Mouse (Mus musculus) midbrain, embryonic 15.5 days (tissue): ENCODE data around the gene Proser3. TPM values are rescaled to one million over a fixed set of nuclear protein-coding genes. Genes with fewer than 3 reads are reported as not detected.
A peak's percentile ranks its signal among the peaks of the same experiment; 100 is the strongest.

ENCODE experiments used
- ATAC-seq: fragments of 200-750 bp; cut with Nextera tagmentation; replicated peaks from 2 replicates; pipeline ENCODE4 v1.8.0; 2017; ENCODE audit warnings: moderate TSS enrichment
- H3K27ac ChIP-seq: fragments of 300-500 bp; sonication (generic); 2 replicates; pipeline ENCODE4 v1.5.1; 2015; ENCODE audit warnings: mild to moderate bottlenecking, inconsistent platforms
- H3K27me3 ChIP-seq: fragments of 300-500 bp; sonication (generic); replicated peaks from 2 replicates; pipeline ENCODE4 v1.6.1; 2015; ENCODE audit warnings: inconsistent platforms
- H3K36me3 ChIP-seq: fragments of 300-500 bp; sonication (generic); replicated peaks from 2 replicates; pipeline ENCODE4 v1.6.1; 2015; ENCODE audit warnings: inconsistent platforms
- H3K4me1 ChIP-seq: fragments of 300-500 bp; sonication (generic); 2 replicates; pipeline ENCODE4 v1.6.1; 2015; ENCODE audit warnings: inconsistent platforms
- H3K4me2 ChIP-seq: fragments of 300-500 bp; sonication (generic); 2 replicates; pipeline ENCODE4 v1.6.1; 2015; ENCODE audit warnings: inconsistent platforms, mild to moderate bottlenecking, moderate library complexity
- H3K4me3 ChIP-seq: fragments of 300-500 bp; sonication (generic); 2 replicates; pipeline ENCODE4 v1.5.1; 2015; ENCODE audit warnings: mild to moderate bottlenecking, inconsistent platforms
- H3K9ac ChIP-seq: fragments of 300-500 bp; sonication (generic); 2 replicates; pipeline ENCODE4 v1.6.1; 2015; ENCODE audit warnings: mild to moderate bottlenecking, inconsistent platforms
- H3K9me3 ChIP-seq: fragments of 300-500 bp; sonication (generic); 2 replicates; pipeline ENCODE4 v1.6.1; 2016; ENCODE audit warnings: inconsistent platforms
- WGBS: fragments of 180-500 bp; shearing (Covaris S2); methylation state at CpG from one replicate; pipeline ENCODE4 v1.1.7; 2015; ENCODE audit warnings: mixed read lengths; 5-methylcytosine and 5-hydroxymethylcytosine counted together
- polyA plus RNA-seq: library from polyadenylated mRNA; unstranded; fragments of >200 nt; fragmentation: Nextera tagmentation; extraction: Ambion mirVana; gene quantifications from 2 replicates; pipeline ENCODE4 v1.2.1, GENCODE M21; 2015

Proser3 gene
- polyA plus RNA-seq, 1 experiment from 2014 or later = 9.4 TPM

DNA sequence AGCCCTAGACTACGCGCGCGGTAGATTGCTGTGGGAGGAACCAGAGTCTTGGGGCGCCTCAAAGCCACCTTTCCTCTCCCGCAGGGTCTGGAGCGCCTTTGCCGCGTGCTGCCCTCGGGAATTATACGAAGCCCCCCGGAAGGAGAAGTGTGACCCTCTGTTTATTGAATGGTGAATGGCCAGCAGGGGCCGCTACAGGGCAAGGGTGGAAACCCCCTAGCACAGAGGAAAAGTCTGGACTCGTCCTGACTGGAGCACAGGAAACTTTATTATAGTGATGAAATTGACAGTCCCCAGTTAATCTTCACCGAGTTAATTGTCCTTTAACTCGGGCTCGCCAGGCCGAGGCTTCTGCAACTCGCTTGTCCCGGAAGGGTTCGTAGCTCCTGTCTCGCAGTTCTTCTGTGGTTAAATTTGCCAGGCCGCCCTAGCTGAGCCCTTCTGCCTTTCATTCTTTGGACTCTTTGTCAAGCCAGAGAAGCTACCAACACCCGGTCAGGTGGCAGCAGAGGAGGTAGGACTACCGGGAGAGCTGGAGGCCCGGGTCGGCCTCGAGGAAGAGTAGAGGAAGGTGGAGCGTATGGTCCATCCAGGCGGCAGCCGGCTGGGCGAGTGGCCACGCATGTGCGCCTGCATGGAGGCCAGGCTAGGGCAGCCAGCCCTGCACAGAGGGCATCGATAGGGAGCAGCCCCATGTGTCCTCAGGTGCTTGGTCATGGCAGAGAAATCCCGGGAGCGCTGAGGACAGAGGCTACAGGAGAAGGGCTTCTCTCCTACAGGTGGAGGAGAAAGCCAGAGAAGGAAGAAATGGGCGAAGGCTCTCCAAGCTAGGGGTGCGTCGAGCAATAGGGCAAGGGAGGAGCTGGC is 37.6 kb upstream of the Proser3 start:
- no peaks in the 10 kb centered on the region for H3K27me3 ChIP-seq
- H3K4me3 ChIP-seq = peak overlapping the region; percentile 57
- H3K4me2 ChIP-seq = peak overlapping the region; percentile 78
- H3K9ac ChIP-seq = peak overlapping the region; percentile 83
- peak; percentile 66 for ATAC-seq
- peak overlapping the region; percentile 90 for H3K27ac ChIP-seq
- H3K36me3 ChIP-seq = peaks cover 11% of the 10 kb centered on the region; the same call in 1 of the 2 replicates
- 32% methylated on average over 40 of the region's 40 CpGs for WGBS
- peaks cover 21% of the 10 kb centered on the region for H3K4me1 ChIP-seq
- H3K9me3 ChIP-seq = no peaks in the 10 kb centered on the region

DNA sequence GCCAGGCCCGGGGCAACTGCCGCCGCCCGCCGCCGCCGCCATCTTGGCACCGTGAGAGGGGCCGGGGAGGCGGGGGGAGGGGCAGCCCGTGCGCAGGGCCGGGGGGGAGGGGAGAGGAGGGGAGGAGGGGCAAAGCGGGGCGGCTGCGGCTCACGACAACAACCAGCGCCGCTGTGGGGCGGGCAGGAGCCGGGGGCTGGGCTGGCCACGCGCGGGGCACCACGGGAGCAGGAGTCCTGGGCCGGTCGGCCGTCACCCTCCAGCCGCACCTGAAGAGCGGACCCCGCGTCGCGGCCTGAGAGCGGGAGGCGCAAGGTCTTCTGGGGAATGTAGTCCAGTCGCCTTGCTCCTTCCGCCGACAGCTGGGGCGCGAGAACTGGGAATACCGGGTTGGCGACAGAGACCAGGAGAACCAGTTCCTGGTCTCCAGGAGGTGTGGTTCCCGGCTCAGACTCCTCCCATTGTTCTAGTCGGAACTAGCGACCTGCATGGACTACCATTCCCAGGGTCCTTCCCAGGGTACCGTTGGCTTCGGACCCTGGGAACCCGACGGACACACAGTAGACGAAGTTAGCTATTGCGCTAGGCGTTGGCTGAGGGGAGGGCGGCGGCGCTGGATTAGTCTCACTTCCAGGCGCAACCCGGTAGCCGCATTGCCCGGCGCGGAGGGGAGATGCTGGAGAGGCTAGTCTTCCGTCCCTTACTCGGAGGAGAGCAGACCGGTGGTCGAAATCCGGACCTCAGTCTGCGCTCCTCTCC is 36.8 kb upstream of the Proser3 start, which contains the start of gene Kmt2b:
TSS of gene Kmt2b (minus strand) at position 51 of the 759 bp plus-strand sequence.
- H3K9ac ChIP-seq = peak within 1 kb of the TSS; percentile 83
- H3K4me2 ChIP-seq = peak within 1 kb of the TSS; percentile 86
- ATAC-seq = peak; percentile 96
- peaks cover 21% of the 10 kb centered on the region for H3K4me1 ChIP-seq
- H3K27ac ChIP-seq = peak within 1 kb of the TSS; percentile 90
- H3K36me3 ChIP-seq = peaks cover 18% of the 10 kb centered on the region; the same call in 1 of the 2 replicates
- no peaks in the 10 kb centered on the region for H3K9me3 ChIP-seq
- no peaks in the 10 kb centered on the region for H3K27me3 ChIP-seq
- WGBS = under 1% methylated on average over 52 of the region's 68 CpGs
- peak within 1 kb of the TSS; percentile 57 for H3K4me3 ChIP-seq

DNA sequence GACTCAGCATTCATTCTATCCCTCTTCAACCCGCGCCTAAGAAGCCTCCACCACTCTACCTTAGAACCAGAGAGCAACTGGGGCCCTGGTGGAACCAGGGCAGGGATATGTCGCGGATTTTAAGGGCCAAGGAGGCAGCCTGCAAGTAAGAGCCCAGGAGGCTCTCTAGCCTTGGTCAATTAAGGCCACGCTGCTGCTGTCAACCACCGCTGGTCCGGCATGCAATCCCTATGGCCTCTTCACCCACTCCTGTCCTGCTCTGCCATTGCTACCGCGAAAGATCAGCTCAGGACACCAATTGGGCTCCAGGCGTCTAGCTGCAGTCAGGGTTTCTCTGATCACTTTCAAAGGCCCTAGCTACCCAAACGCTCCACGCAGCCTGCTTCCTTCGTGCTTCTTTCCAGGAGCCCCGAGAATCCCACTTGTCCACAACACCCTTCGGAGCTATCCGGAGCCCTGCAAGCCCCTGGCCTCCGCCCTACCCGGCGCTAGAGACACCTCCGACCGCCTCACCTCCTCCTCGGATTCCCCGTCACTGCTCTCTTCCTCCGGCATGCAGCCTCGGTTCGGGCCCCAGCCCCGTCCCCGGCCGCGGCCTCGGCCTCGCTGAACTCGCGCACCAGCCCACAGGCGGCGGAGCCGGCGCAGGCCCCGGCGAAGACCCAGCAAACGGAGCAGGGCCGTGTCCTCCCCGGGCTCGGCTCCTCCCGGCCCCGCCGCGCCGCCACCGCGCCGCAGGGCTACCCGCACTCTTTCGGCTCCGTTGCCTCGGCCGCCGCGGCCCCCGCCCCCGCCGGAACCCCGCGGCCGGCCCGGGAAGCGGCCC is 36.0 kb upstream of the Proser3 start:
- Histone ChIP-seq H3K27me3 (no peaks in the 10 kb centered on the region), H3K36me3 (peaks cover 25% of the 10 kb centered on the region; the same call in 1 of the 2 replicates), H3K4me2 (peak overlapping the region; percentile 86), H3K27ac (peak overlapping the region; percentile 90), H3K9me3 (no peaks in the 10 kb centered on the region), H3K4me3 (peak overlapping the region; percentile 57), H3K4me1 (peaks cover 21% of the 10 kb centered on the region), H3K9ac (peak overlapping the region; percentile 83)
- ATAC-seq = peak; percentile 62
- under 1% methylated on average over 62 of the region's 67 CpGs for WGBS

DNA sequence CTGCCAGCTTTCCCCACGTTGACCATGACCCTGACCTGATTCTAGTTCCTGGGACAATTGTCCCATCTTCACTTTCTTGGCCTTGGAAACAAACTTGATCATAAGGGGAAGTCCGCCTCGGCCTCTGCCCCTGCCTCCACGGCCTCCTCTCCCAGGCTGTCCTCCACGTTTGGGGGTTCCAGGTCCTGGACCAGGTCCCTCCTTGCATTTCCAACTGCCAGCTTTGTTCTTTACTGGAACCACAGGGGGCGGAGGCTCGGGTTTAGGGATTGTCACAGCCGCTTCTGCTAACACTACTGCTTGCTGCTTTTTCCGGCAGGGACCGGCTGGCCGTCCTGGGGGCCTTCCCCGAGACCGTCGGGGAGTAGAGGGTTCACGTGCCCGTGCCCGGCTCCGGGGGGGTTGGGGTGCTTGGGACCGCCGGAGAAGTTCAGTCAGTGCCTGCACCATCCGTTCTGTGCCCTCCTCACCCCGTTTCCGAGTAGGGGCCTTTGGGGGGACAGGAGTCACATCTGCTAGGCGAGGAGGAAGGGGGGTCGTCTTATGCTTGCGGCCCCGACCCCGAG is 34.4 kb upstream of the Proser3 start:
- Histone ChIP-seq H3K4me2 (peak overlapping the region; percentile 86), H3K27me3 (no peaks in the 10 kb centered on the region), H3K36me3 (peaks cover 38% of the 10 kb centered on the region), H3K4me1 (peaks cover 21% of the 10 kb centered on the region), H3K27ac (no peak overlapping the region), H3K4me3 (peak overlapping the region; percentile 57; the same call in 1 of the 2 replicates), H3K9ac (no peak overlapping the region), H3K9me3 (no peaks in the 10 kb centered on the region)
- ATAC-seq = no peak
- 90% methylated on average over 28 of the region's 28 CpGs for WGBS

DNA sequence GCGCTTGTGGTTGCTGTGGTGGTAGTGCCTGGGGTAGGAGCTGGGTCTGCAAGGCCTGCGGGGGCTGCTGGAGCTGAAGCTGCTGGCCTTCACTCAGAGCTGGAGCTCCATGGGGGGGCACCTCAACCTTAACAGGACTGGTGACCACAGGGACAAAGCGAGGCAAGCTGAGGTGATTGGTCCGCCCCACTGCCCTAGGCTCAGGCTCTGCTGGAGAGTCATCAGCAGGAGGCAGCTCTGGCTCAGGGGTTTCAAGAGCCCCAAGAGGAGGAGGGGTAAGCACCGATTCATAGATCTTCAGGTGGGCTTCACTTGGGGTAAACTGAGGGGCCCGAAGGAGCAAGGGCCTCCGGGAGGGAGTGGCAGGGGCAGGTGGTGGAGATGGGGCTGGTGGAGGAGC is 33.1 kb upstream of the Proser3 start:
- Histone ChIP-seq H3K27ac (no peak overlapping the region), H3K4me2 (no peak overlapping the region), H3K36me3 (peaks cover 50% of the 10 kb centered on the region), H3K4me3 (no peak overlapping the region), H3K27me3 (no peaks in the 10 kb centered on the region), H3K9me3 (no peaks in the 10 kb centered on the region), H3K4me1 (peaks cover 21% of the 10 kb centered on the region), H3K9ac (no peak overlapping the region)
- whole genome bisulfite sequencing = 96% methylated on average over 7 of the region's 7 CpGs
- no peak for ATAC-seq

DNA sequence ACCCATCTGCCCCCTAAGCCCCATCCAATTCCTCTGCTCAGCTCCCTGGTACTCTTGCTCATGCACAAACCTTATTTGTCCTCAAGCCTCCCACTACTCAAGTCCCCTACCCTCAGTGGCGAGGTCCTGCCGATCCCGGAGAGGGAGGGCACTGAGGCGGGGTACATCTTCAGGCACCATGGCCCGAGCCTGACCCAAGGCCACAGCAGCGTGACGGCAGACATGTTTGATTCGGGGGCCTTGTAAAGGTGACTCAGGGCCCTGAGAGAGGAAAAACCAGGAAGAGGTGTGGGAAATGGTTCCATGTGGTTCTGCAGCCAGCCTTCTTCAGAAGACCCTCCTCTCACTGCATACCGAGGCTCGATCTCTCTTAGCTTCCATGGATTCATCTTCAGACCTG is 32.2 kb upstream of the Proser3 start:
- 93% methylated on average over 10 of the region's 10 CpGs for WGBS
- Histone ChIP-seq H3K4me1 (peaks cover 16% of the 10 kb centered on the region), H3K27me3 (no peaks in the 10 kb centered on the region), H3K4me2 (no peak overlapping the region), H3K27ac (no peak overlapping the region), H3K9ac (no peak overlapping the region), H3K4me3 (no peak overlapping the region), H3K9me3 (no peaks in the 10 kb centered on the region), H3K36me3 (peaks cover 59% of the 10 kb centered on the region)
- ATAC-seq = no peak

DNA sequence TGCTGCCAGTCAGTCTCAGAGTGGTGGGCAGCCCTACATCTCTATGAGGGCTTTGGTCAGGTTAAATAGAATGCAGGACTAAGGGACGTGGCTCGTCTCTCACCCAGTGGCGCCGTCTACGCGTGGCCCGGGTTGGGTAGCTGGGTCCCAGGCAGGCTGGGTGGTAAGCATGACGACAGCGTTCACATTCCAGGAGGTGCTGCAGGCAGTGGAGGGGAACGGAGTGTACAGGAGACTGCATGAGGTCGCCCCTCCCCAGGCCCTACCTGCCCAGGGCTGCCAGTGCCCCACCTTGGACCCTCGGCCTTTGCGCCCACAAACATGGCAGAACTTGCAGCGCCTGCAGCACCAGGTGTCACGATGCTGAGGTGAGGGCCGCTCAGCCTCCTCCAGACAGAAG is 29.4 kb upstream of the Proser3 start:
- Histone ChIP-seq H3K27me3 (no peaks in the 10 kb centered on the region), H3K9ac (no peak overlapping the region), H3K9me3 (no peaks in the 10 kb centered on the region), H3K4me2 (no peak overlapping the region), H3K27ac (no peak overlapping the region), H3K4me3 (no peak overlapping the region), H3K4me1 (peaks cover 3% of the 10 kb centered on the region), H3K36me3 (peaks cover 87% of the 10 kb centered on the region)
- whole genome bisulfite sequencing = 96% methylated on average over 16 of the region's 16 CpGs
- no peak for ATAC-seq

DNA sequence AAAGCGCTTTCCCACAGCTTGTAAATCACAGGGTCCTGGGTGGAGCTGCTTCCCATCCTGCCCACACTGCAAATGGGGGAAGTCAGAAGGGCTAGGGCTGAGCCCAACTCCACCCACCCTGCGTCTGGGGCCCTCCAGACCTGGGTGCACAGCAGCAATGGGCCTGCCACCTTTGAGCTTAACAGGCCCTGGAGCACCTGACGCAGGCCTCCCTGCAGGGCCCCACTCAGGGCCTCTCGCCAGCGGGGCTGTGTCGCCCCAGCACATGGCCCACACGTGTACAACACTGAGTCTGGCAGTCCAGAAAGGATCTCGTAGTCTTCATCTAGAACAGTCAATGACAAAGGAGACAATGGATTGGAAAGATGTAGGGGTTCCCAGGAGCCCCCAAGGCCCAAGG is 27.9 kb upstream of the Proser3 start:
- ATAC-seq = no peak
- H3K9me3 ChIP-seq = no peaks in the 10 kb centered on the region
- WGBS = 96% methylated on average over 8 of the region's 8 CpGs

DNA sequence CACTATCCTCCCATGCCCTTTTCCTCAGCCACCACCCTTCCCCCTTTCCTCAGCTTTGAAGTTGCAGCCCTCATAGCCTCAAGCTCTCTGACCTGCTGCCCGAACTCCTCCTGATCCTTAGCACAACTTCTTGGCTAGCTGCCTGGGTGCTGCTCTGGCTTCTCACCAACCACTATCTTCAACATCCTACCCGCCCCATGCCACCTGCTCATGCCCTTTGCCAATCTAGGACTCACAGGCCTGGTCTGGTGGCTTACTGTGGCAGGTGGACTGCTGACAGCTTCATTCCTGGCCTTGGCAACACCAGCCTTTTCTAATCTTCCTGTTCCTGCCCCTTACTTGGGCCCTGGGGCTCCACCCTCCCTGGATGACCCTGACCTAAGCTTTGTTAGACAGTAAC is 20.9 kb upstream of the Proser3 start:
- ATAC-seq = no peak
- 80% methylated on average over 2 of the region's 2 CpGs for WGBS
- peaks cover 95% of the 10 kb centered on the region for H3K36me3 ChIP-seq

More for the DNA sequence above, 27.9 kb upstream of the Proser3 start:
- Histone ChIP-seq H3K4me1 (no peaks in the 10 kb centered on the region), H3K4me3 (no peak overlapping the region), H3K27ac (no peak overlapping the region), H3K9ac (no peak overlapping the region), H3K4me2 (no peak overlapping the region), H3K27me3 (no peaks in the 10 kb centered on the region), H3K36me3 (peaks cover 92% of the 10 kb centered on the region)

DNA sequence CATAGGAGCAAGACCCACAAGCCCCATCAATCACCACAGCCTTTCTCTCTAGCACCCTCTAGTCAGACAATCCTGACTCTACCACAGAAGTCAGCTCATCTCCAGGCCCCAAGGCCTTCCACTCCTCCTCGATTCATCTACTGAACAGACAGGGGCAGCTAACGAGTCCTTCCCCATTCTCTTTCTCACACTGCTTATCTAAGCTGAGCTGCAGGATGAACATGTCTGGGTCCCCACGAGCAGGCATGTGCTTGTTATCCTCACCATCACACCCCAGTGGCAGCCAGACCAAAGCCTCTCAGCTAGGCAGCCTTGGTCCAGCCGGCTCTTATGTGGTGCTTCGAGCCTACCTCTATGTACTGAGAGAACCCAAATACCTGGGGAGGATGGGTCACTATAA is 20.3 kb upstream of the Proser3 start:
- no peak for ATAC-seq
- peaks cover 92% of the 10 kb centered on the region for H3K36me3 ChIP-seq
- no peaks in the 10 kb centered on the region for H3K27me3 ChIP-seq
- no peak overlapping the region for H3K4me3 ChIP-seq
- no peak overlapping the region for H3K9ac ChIP-seq
- H3K4me2 ChIP-seq = no peak overlapping the region
- H3K27ac ChIP-seq = no peak overlapping the region
- H3K9me3 ChIP-seq = no peaks in the 10 kb centered on the region
- 92% methylated on average over 5 of the region's 5 CpGs for WGBS
- no peaks in the 10 kb centered on the region for H3K4me1 ChIP-seq

More for the DNA sequence above, 20.9 kb upstream of the Proser3 start:
- H3K27me3 ChIP-seq = no peaks in the 10 kb centered on the region
- H3K4me1 ChIP-seq = no peaks in the 10 kb centered on the region
- no peak overlapping the region for H3K27ac ChIP-seq
- no peak overlapping the region for H3K4me3 ChIP-seq
- H3K9ac ChIP-seq = no peak overlapping the region
- H3K9me3 ChIP-seq = no peaks in the 10 kb centered on the region
- H3K4me2 ChIP-seq = no peak overlapping the region

DNA sequence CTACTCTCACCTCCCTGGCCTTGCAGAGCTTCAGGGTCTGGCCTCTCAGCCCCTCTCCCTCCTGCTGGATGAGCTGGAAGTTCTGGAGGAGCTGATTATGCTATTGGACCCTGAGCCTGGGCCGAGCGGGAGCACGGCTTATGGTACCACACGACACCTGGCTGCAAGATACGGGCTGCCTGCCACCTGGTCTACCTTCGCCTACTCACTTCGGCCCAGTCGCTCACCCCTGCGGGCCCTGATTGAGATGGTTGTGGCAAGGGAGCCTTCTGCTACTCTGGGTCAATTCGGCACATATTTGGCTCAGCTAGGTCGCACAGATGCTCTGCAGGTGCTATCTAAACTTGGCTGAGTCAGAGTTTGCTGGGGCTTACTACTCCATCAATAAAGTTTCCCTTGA is 15.5 kb upstream of the Proser3 start:
- Histone ChIP-seq H3K27me3 (no peaks in the 10 kb centered on the region), H3K9ac (no peak overlapping the region), H3K4me2 (no peak overlapping the region), H3K9me3 (no peaks in the 10 kb centered on the region), H3K27ac (no peak overlapping the region), H3K4me3 (no peak overlapping the region), H3K36me3 (peaks cover 56% of the 10 kb centered on the region), H3K4me1 (peaks cover 9% of the 10 kb centered on the region)
- no peak for ATAC-seq
- 90% methylated on average over 11 of the region's 11 CpGs for WGBS
